Mouse (Mus musculus) cortical plate, adult 2 months (tissue): ENCODE data around the gene Vps52. TPM values are rescaled to one million over a fixed set of nuclear protein-coding genes. Genes with fewer than 3 reads are reported as not detected.
A peak's percentile ranks its signal among the peaks of the same experiment; 100 is the strongest.
"Not testable (repeated sequence)": the region's sequence is repeated elsewhere in the genome, so short reads cannot be mapped to it uniquely, and the experiment has no call there.

Experiments used
- H3K27ac ChIP-seq: fragments of 200-500 bp; 2 replicates; pipeline ENCODE4 v1.5.1; 2012; ENCODE audit warnings: low read length, control low read depth, inconsistent platforms; ENCODE audit not compliant: insufficient read depth
- H3K4me1 ChIP-seq: fragments of 200-500 bp; 2 replicates; pipeline ENCODE4 v1.6.1; 2011; ENCODE audit warnings: low read length; ENCODE audit not compliant: control insufficient read depth, insufficient read depth
- H3K4me3 ChIP-seq: fragments of 200-500 bp; 2 replicates; pipeline ENCODE4 v1.5.1; 2011; ENCODE audit warnings: mild to moderate bottlenecking, low read length, control low read depth; ENCODE audit not compliant: insufficient read depth
- CTCF ChIP-seq: fragments of 200-500 bp; IDR thresholded peaks from 2 replicates; pipeline ENCODE4 v1.5.1; 2011; ENCODE audit warnings: mild to moderate bottlenecking, control low read depth, low read length; ENCODE audit not compliant: insufficient read depth; ENCODE audit errors: extremely low read depth
- POLR2A ChIP-seq: fragments of 200-500 bp; IDR thresholded peaks from 2 replicates; pipeline ENCODE4 v1.6.1; 2011; ENCODE audit warnings: mild to moderate bottlenecking, low read length, control low read depth; ENCODE audit not compliant: insufficient read depth; ENCODE audit errors: extremely low read depth
- polyA plus RNA-seq: library from polyadenylated mRNA; depleted of rRNA; stranded (reverse); fragments of >200 nt; gene quantifications from 2 replicates; pipeline ENCODE4 v1.2.3, GENCODE M21; 2012

Vps52 gene
- polyA plus RNA-seq, 1 experiment, result 79.3 TPM

DNA sequence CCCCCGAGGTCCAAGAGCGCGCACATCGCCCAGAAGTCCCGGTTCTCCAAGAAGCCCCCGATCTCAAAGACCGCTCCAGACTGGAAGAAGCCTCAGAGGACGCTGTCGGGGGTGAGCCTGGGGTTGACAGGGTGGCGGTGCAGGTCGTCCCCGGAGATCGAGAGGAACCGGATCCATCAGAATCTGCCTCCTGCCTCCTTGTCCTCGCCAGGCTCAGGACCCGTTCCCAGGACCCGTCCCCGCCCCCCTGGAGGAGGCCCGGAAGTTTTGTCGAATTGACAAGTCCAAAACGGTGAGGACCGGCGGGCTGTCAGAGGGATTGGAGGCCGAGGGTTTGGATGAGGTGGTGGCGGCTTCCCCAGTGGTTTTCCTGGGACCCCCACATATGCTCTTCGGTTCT, 14.6 kb upstream of the Vps52 start:
- TF ChIP-seq CTCF (no peak), POLR2A (no peak)
- H3K27ac ChIP-seq, result no peak overlapping the region
- H3K4me1 ChIP-seq, result no peaks in the 10 kb centered on the region
- peak overlapping the region; percentile 56 for H3K4me3 ChIP-seq

DNA sequence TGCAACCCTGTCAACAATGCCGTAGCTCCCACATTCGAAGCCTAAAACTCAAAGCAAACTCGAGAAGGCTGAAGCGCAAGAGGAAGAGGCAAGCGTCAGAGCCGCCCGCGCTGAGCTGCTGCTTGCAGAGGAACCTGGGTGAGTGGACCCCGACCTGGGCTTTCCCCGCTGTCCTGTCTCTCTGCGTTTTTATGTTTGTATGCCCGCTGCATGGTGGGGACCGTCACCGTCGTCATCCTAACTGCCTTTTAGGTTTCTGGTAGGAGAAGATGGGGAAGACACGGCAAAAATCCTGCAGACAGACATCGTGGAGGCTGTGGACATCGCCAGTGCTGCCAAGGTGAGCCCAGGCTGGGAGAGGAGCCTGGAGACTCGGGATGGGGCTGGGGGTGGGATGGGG, 14.2 kb upstream of the Vps52 start:
- Histone ChIP-seq H3K4me1 (no peaks in the 10 kb centered on the region), H3K27ac (no peak overlapping the region), H3K4me3 (peak overlapping the region; percentile 56)
- TF ChIP-seq POLR2A (no peak), CTCF (no peak)

DNA sequence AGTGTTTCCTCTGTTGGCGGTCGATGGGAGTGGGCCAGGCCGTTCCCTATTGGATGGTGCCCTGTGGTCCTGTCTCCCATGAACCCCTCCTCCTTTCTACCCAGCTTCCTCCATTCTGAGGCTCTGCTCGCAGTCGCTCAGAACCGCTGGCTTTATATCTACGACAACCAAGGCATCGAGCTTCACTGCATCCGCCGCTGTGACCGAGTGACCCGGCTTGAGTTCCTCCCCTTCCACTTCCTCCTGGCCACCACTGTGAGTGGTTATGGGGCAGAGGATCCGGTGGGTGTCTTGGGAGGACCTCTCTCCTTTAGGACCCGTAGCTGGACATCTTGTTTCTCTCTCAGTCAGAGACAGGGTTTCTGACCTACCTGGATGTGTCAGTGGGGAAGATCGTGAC, 12.2 kb upstream of the Vps52 start:
- Histone ChIP-seq H3K4me1 (no peaks in the 10 kb centered on the region), H3K4me3 (no peak overlapping the region), H3K27ac (no peak overlapping the region)
- TF ChIP-seq CTCF, result no peak
- no peak for TF ChIP-seq POLR2A

GRCm38 (mm10) chr17:33947430-33948089, 8.1 kb upstream of the Vps52 start:
- Histone ChIP-seq H3K4me1 (no peaks in the 10 kb centered on the region; the same call in 1 of the 2 replicates), H3K27ac (no peak overlapping the region), H3K4me3 (no peak overlapping the region)
- TF ChIP-seq CTCF (no peak), POLR2A (no peak)

- Histone ChIP-seq H3K4me1 (no peaks in the 10 kb centered on the region; the same call in 1 of the 2 replicates), H3K27ac (no peak overlapping the region), H3K4me3 (no peak overlapping the region)
- TF ChIP-seq POLR2A (no peak), CTCF (no peak)
These were observed 7.3 kb upstream of the Vps52 start for GRCm38 (mm10) chr17:33948090-33948904.

- TF ChIP-seq POLR2A (no peak), CTCF (no peak)
- Histone ChIP-seq H3K27ac (no peak overlapping the region), H3K4me3 (no peak overlapping the region; the same call in 1 of the 2 replicates), H3K4me1 (no peaks in the 10 kb centered on the region; the same call in 1 of the 2 replicates)
These were observed 6.6 kb upstream of the Vps52 start for GRCm38 (mm10) chr17:33948905-33949537.

DNA sequence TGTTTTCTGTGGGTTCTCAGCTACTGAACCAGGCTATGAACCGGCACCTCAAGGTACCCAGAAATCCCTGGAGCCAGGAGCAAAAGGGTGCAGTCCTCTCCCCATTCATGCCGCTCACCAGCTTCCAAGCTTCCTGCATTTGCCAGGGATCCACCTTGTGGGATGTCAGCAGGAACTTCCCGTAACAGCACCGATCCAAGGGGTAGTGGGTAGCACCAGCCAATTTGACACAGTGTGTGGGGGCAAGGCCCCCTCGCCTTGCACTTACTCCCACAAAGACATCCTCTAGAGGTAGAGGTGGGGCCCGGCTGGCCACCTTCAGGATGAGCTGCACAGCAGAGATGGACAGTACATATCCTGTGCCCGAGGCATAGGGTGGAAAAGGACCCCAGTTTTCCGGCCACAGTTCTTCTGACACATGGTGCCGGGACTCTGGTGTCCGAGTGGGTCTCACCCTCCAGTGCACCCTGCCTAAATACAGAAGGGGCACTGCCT, 5.4 kb upstream of the Vps52 start:
- peak overlapping the region; percentile 49 for H3K4me3 ChIP-seq
- TF ChIP-seq CTCF (no peak), POLR2A (no peak)
- H3K4me1 ChIP-seq, result no peaks in the 10 kb centered on the region; the same call in 1 of the 2 replicates
- H3K27ac ChIP-seq, result no peak overlapping the region

DNA sequence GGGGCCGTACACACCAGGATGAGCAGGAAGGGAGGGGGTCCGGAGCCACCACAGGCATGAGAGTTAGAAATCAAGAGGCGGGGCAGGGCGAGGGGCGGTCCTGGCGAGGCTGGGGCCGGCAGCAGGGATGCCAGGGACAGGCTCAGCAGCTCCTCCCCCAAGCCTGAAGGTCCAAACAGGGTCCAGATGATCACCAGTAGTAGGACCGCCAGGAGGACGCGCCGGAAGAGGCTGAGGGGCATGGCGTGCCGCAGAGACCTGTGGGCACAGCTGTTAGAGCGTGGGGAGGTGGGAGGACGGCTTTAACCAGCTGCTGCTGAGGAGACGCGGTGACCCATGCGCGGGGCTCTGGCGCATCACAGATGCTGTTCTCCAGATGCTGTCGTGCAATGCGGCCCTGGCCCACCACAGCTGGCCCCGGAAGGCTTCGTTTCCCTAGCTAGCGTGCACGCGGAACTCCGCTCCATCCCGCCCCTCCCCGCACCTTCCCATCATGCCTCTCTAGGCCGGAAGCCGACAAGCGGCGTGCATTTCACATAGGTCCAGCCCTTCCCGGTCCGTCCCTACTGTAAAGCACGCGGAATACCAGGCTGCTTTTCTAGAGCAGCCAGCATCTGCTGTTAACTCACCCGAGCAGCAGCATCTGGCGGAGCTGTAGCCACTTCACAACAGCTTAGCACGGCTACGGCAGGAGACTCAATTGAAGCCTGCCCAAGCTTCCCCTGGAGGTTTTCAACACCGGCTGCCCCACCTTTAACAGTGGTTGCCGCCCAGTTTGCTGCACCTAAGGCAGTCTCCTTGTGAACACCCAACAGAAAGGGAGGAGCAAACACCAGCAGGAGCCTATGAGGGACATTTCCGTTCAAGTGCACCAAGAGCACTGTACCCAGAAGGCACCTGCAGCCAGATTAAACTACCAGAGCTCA, 4.3 kb upstream of the Vps52 start, which contains the start of gene B3galt4:
TSS of gene B3galt4 (minus strand) at position 468 of the 926 bp plus-strand sequence.
- TF ChIP-seq CTCF, result no peak
- peak; percentile 56; the same call in 1 of the 2 replicates for TF ChIP-seq POLR2A
- Histone ChIP-seq H3K27ac (peak within 1 kb of the TSS; percentile 79), H3K4me1 (no peaks in the 10 kb centered on the region; the same call in 1 of the 2 replicates), H3K4me3 (peak within 1 kb of the TSS; percentile 49)

DNA sequence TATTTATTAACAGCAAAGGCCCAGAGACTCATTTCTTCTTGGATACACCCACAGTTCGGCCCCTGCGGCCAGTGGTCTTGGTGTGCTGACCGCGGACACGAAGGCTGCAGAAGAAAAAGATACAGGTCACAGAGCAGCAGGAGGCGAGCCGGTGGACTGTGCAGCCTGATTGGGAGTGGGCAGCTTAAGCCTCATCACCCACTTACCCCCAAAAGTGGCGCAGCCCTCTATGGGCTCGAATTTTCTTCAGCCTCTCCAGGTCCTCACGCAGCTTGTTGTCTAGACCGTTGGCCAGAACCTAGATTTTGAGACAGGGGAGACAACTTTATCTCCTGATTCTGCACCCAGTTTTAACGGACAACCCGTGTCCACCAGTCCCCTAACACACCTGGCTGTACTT, 3.6 kb upstream of the Vps52 start:
- not testable (repeated sequence) for H3K4me3 ChIP-seq, H3K27ac ChIP-seq, H3K4me1 ChIP-seq
